Mouse (Mus musculus) heart, adult 2 months (tissue): ENCODE measurements around the gene Cd200r4.

Experiments used
- CTCF ChIP-seq: fragments of 200-600 bp; IDR thresholded peaks from 2 replicates; pipeline ENCODE4 v1.8.1; 2022; ENCODE audit warnings: antibody characterized with exemption, mild to moderate bottlenecking, moderate library complexity
- EP300 ChIP-seq: fragments of 200-500 bp; IDR thresholded peaks from 2 replicates; pipeline ENCODE4 v1.6.1; 2011; ENCODE audit warnings: low read depth, low read length, control low read depth; ENCODE audit not compliant: insufficient read depth
- POLR2A ChIP-seq: fragments of 200-500 bp; IDR thresholded peaks from 2 replicates; pipeline ENCODE4 v1.6.1; 2011; ENCODE audit warnings: mild to moderate bottlenecking, low read depth, low read length, control low read depth; ENCODE audit not compliant: insufficient read depth

DNA sequence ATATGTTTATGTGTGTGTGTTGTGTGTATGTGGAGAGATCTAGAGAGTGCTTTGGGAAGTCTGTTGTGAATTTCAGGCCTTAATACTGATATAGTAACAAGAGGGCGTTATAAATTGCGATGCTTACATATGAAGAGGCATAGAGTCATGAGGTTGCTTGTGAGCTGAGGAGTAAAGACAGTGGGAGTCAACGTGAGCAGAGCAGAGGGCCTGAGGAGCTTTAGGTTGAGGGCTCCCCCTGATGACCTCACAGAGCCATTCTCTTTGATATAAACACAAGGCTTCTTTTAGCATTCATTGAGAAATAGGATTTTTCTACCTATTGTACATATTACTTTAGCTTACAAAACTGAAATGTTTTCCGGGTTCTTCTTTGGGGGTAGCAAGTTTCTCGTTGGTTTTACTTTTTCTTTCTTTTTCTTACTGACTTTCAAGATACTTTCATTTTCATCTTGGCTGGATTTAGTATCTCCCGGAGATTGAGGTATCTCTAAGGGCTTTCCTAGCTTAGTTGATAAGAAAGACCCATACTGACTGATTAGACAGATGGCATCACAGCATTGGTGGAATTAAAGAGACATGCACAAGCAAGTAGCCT, 1.0 kb downstream of the Cd200r4 start:
- no peak for TF ChIP-seq CTCF
- TF ChIP-seq EP300 = no peak
- no peak for TF ChIP-seq POLR2A
